Mouse (Mus musculus) liver, embryonic 14.5 days (tissue): ENCODE measurements around the gene Sbno2. TPM values are rescaled to one million over a fixed set of nuclear protein-coding genes. Genes with fewer than 3 reads are reported as not detected.
"Not testable (repeated sequence)": the region's sequence is repeated elsewhere in the genome, so short reads cannot be mapped to it uniquely, and the experiment has no call there.

Experiments
- ATAC-seq: fragments of 200-750 bp; cut with Nextera tagmentation; 2 replicates; pipeline ENCODE4 v1.8.0; 2017; ENCODE audit warnings: moderate number of reproducible peaks, mild to moderate bottlenecking, moderate library complexity; ENCODE audit not compliant: insufficient read depth
- DNase-seq, 3 experiments: peaks; one replicate each; pipeline ENCODE4 v3.0.0-alpha.2; 2012 to 2013; ENCODE audit warnings: low read depth in 3 of 3, low spot score in 3 of 3
- H3K27ac ChIP-seq: fragments of 300-500 bp; sonication (generic); 2 replicates; pipeline ENCODE4 v1.5.1; 2014; ENCODE audit warnings: moderate library complexity, mild to moderate bottlenecking, control low read depth, inconsistent platforms
- H3K27me3 ChIP-seq: fragments of 300-500 bp; sonication (generic); 2 replicates; pipeline ENCODE4 v1.6.1; 2014; ENCODE audit warnings: mild to moderate bottlenecking, low read length, moderate library complexity; ENCODE audit not compliant: control insufficient read depth, insufficient read depth
- H3K36me3 ChIP-seq: fragments of 300-500 bp; sonication (generic); replicated peaks from 2 replicates; pipeline ENCODE4 v1.6.1; 2014; ENCODE audit warnings: low read depth; ENCODE audit not compliant: control insufficient read depth, insufficient read depth
- H3K4me1 ChIP-seq, 2 experiments: fragments of 200-500 bp in 1 of 2; fragments of 300-500 bp in 1 of 2; sonication (generic) in 1 of 2; replicated peaks; 2 replicates each; pipeline ENCODE4 v1.6.1; 2012 to 2014; ENCODE audit warnings: antibody characterized with exemption in 1 of 2, inconsistent platforms in 1 of 2, low read length in 1 of 2; ENCODE audit not compliant: control insufficient read depth in 2 of 2, insufficient read depth in 2 of 2
- H3K4me2 ChIP-seq: fragments of 300-500 bp; sonication (generic); 2 replicates; pipeline ENCODE4 v1.6.1; 2014; ENCODE audit warnings: low read depth, mild to moderate bottlenecking, control low read depth, moderate library complexity
- H3K4me3 ChIP-seq, 2 experiments: fragments of 200-500 bp in 1 of 2; fragments of 300-500 bp in 1 of 2; sonication (generic) in 1 of 2; 2 replicates each; pipeline ENCODE4 v1.5.1; 2012 to 2014; ENCODE audit warnings: low read depth in 2 of 2, low read length in 2 of 2, mild to moderate bottlenecking in 2 of 2, control low read depth in 1 of 2, inconsistent platforms in 1 of 2, moderate library complexity in 1 of 2; ENCODE audit not compliant: insufficient read depth in 1 of 2
- H3K9ac ChIP-seq: fragments of 300-500 bp; sonication (generic); replicated peaks from 2 replicates; pipeline ENCODE4 v1.6.1; 2014; ENCODE audit warnings: mild to moderate bottlenecking, control low read depth, moderate library complexity
- H3K9me3 ChIP-seq: fragments of 300-500 bp; sonication (generic); 2 replicates; pipeline ENCODE4 v1.6.1; 2016; ENCODE audit warnings: low read length, mixed read lengths; ENCODE audit not compliant: control insufficient read depth
- CTCF ChIP-seq: IDR thresholded peaks from 2 replicates; pipeline ENCODE4 v1.5.1; 2016; ENCODE audit warnings: antibody characterized with exemption, low read depth, control low read depth
- EP300 ChIP-seq: IDR thresholded peaks from 2 replicates; pipeline ENCODE4 v1.6.1; 2016; ENCODE audit warnings: antibody characterized with exemption, low read depth
- WGBS: fragments of 180-500 bp; shearing (Covaris S2); extraction: QIAGEN DNeasy Blood & Tissue Kit; methylation state at CpG from one replicate; pipeline ENCODE4 v1.1.7; 2014; ENCODE audit not compliant: insufficient replicate concordance; 5-methylcytosine and 5-hydroxymethylcytosine counted together
- polyA plus RNA-seq, 2 experiments: library from polyadenylated mRNA; depleted of rRNA in 1 of 2; stranded (reverse) in 1 of 2; unstranded in 1 of 2; fragments of >200 nt; fragmentation: Nextera tagmentation in 1 of 2; extraction: Ambion mirVana in 1 of 2; gene quantifications; 2 replicates each; pipeline versions ENCODE4 v1.2.1 to v1.2.3; 2012 to 2014

Gene Sbno2
- polyA plus RNA-seq, 2 experiments: 6.6 to 10.0 TPM

DNA sequence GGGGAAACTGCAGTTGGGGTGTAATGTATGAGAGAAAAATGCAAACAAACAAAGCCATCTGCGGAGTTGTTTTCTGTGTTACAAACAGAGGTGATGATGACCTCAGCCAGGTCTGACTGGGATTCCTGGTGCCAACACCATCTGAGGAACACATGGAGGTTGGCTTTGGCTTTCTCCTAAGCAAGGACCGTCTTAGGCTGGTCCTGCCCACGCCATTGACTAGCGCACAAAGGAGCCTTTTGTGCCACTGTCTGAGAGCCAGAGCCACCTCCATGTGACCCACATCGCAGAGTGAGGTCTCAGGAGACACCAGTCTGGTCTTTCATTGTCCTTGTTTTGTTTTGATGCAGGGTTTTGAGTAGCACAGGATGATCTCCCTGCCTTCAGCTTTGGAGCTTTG, 57.0 kb downstream of the Sbno2 start:
- H3K4me1 ChIP-seq: peaks cover 29 to 40% of the 10 kb centered on the region in 2 experiments

DNA sequence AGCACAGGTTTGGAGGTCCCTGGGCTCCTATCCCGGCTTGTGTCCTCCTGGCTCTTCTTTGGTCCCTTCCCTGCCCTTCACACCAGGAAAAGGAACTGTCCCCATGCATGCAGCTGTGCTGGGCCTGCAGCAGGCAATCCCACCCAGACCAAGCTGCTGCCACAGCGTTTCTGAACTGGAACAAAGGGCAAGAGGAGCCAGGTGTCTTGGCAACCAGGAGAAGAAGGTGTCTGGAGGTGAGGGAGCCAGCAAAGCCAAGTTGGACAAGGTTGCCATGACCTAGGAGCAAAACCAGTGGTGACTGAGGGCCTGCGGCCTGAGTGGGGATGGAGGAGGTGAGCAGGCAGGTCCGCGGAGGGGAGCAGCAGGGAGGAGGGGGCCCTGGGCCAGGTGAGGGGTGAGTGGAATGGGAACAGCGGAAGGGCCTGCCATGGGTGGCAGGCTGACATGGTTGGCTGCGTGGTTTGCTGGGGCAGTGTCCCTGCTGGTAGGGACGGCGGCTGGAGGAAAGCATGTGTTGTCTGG, 58.3 kb downstream of the Sbno2 start, which contains the start of gene Gpx4:
Gene Gpx4, plus strand, starts transcription at position 126 of the 525 bp plus-strand sequence.
- no peak within 1 kb of the TSS for H3K4me3 ChIP-seq
- no peaks in the 10 kb centered on the region for H3K27me3 ChIP-seq
- WGBS: 74% methylated on average over 9 of the region's 9 CpGs
- peaks cover 18 to 30% of the 10 kb centered on the region in 2 experiments for H3K4me1 ChIP-seq
- H3K9me3 ChIP-seq: no peaks in the 10 kb centered on the region
- no peak within 1 kb of the TSS for H3K4me2 ChIP-seq
- no peak within 1 kb of the TSS for H3K9ac ChIP-seq
- ATAC-seq: no peak
- no peak within 1 kb of the TSS for H3K27ac ChIP-seq
- no peaks in the 10 kb centered on the region for H3K36me3 ChIP-seq
- DNase-seq: no peak
- no peak for TF ChIP-seq EP300
- TF ChIP-seq CTCF: no peak

More for the DNA sequence above, 57.0 kb downstream of the Sbno2 start:
- Histone ChIP-seq H3K9ac (no peak overlapping the region), H3K4me3 (no peak overlapping the region), H3K27me3 (no peaks in the 10 kb centered on the region), H3K36me3 (no peaks in the 10 kb centered on the region), H3K4me2 (no peak overlapping the region), H3K9me3 (no peaks in the 10 kb centered on the region), H3K27ac (no peak overlapping the region)
- TF ChIP-seq CTCF (no peak), EP300 (no peak)
- WGBS: 55% methylated on average over 5 of the region's 5 CpGs
- DNase-seq: no peak
- ATAC-seq: no peak

DNA sequence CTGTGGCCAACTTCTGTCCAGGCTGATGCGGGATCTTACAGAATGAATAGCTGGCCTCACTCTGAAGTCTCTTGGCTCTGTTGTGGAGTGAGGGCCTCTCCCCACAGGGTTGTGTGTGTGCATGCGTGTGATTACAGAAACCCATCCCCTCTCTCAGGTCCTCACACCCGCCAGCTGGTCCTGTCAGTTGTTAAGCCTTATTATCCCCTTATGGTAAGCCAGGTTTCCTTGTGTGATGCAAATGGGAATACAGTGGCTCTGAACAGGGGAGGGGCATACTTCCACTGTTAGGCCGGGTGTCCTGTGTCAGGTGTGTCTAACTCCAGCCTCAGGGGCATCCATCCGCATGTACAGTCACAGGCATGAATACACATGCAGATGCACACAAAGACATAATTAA, 59.6 kb downstream of the Sbno2 start:
- H3K36me3 ChIP-seq: no peaks in the 10 kb centered on the region
- no peaks in the 10 kb centered on the region for H3K27me3 ChIP-seq
- H3K4me1 ChIP-seq: peaks cover 9 to 19% of the 10 kb centered on the region in 2 experiments
- H3K4me2 ChIP-seq: no peak overlapping the region
- no peaks in the 10 kb centered on the region for H3K9me3 ChIP-seq
- TF ChIP-seq EP300: no peak
- no peak for TF ChIP-seq CTCF
- no peak overlapping the region for H3K27ac ChIP-seq
- no peak overlapping the region for H3K9ac ChIP-seq
- WGBS: 65% methylated on average over 5 of the region's 5 CpGs
- DNase-seq: no peak
- no peak for ATAC-seq
- H3K4me3 ChIP-seq: no peak overlapping the region

DNA sequence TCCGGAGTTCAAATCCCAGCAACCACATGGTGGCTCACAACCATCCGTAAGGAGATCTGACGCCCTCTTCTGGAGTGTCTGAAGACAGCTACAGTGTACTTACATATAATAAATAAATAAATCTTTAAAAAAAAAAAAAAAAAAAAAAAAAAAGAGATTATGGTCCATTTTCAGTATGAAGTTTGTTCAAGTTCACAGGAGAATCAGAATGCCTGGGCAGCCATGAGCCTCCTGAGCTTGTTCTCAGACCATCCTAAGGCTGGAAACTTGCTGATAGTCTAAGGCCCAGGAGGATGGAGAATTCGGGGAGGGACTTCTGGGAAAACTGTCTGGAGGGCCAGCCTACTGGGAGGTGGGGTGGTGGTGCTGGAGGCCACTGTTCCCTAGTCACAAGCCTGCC, 60.0 kb downstream of the Sbno2 start:
- not testable (repeated sequence) for H3K27ac ChIP-seq, H3K36me3 ChIP-seq, DNase-seq, H3K9ac ChIP-seq, H3K9me3 ChIP-seq, ATAC-seq, H3K4me3 ChIP-seq, H3K27me3 ChIP-seq, H3K4me2 ChIP-seq
- 71% methylated on average over 2 of the region's 4 CpGs for WGBS
- peaks cover 5 to 18% of the 10 kb centered on the region in 2 experiments for H3K4me1 ChIP-seq

DNA sequence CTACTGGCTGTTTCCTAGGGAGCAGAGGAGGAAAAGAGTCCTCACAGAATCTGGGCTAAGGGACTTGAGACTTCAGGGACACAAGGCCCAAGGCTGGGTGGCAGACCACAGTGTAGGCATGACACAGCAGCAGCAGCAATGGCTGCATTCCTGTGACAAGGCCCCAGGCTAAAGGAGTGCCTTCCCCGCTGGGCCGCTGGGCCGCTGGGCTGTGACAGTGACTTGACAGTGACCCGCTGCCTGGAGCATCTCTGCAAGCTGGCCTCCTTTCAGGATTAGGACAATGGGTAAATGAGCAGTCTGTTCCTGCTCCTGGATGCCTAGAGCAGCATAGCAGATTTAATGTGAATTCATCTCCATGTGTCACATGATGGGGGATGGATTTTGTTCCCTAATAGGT, 61.3 kb downstream of the Sbno2 start:
- Histone ChIP-seq H3K9ac (no peak overlapping the region), H3K27ac (no peak overlapping the region), H3K4me2 (no peak overlapping the region), H3K27me3 (no peaks in the 10 kb centered on the region), H3K4me1 (peaks cover 8 to 19% of the 10 kb centered on the region in 2 experiments), H3K9me3 (no peaks in the 10 kb centered on the region), H3K4me3 (no peak overlapping the region), H3K36me3 (no peaks in the 10 kb centered on the region)
- 84% methylated on average over 4 of the region's 4 CpGs for WGBS
- ATAC-seq (no peak), DNase-seq (no peak)
- no peak for TF ChIP-seq EP300
- no peak for TF ChIP-seq CTCF

DNA sequence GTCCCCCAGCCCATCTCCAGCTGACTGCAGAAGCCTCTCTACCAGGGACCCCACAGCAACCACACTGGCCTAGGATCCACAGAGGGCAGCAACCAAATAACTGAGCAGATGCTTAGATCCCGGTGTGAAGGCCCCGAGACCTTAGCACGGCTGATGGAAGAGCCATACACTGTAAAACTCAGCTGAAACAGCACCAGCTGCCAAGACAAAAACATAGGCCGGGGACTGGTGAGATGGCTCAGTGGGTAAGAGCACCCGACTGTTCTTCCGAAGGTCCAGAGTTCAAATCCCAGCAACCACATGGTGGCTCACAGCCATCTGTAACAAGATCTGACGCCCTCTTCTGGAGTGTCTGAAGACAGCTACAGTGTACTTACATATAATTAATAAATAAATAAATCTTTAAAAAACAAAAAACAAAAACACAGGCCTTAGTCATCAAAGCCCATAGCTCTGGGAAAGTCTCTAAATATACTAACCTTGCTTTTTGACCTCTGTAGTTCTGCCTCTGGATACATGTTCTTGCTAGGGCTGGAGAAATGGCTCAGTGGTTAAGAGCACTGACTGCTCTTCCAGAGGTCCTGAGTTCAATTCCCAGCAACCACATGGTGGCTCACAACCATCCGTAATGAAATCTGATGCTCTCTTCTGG, 63.8 kb downstream of the Sbno2 start:
- H3K9me3 ChIP-seq, H3K27ac ChIP-seq, H3K27me3 ChIP-seq, H3K4me3 ChIP-seq, H3K9ac ChIP-seq, ATAC-seq, H3K4me2 ChIP-seq, H3K4me1 ChIP-seq, DNase-seq: not testable (repeated sequence)
- 78% methylated on average over 8 of the region's 8 CpGs for WGBS
- peaks cover 13% of the 10 kb centered on the region for H3K36me3 ChIP-seq
